Mouse (Mus musculus): ENCODE measurements around the gene Poll.

Poll gene

DNA sequence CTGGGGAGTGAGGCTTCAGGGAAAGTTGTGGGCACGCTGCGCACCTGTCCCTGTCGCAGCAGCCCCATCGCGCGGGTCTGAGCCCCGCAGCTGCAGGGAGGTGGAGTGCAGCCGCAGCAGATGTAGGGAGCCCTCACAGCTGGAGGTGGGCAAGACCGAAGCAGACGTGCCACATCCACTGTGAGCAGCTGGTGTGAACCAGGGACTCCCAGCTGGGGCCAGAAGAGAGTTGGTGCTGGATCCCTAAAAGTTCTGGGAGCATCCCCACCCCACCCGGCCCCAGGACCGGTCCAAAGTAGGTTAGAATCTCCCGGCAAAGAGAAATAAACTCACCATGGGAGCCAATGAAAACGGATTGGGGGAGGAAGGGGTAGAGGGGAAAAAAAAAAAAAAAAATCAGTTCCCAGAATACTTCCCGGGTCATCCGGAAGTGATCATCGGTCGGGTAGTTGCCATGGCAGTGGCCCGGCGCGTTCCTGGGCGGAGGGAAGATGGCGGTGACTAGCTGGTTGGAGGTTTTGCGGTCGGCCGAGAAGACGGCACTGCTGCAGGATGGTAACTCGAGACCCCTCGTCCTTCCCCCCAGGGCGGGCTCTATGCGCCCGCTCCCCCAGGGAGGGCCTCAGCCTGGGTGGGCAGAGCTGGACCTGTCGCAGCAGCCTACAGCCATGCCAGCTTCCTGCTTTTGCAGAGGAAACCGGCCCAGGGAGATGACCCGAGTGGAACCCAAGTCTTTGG lies at the start of gene Poll, which contains the start of gene Gm17018:
TSS of gene Poll (minus strand) at position 379 of the 738 bp plus-strand sequence.
TSS of gene Gm17018 (plus strand) at position 463 of the 738 bp plus-strand sequence.
- no peak for DNase-seq (ENCODE audit: low spot score)

DNA sequence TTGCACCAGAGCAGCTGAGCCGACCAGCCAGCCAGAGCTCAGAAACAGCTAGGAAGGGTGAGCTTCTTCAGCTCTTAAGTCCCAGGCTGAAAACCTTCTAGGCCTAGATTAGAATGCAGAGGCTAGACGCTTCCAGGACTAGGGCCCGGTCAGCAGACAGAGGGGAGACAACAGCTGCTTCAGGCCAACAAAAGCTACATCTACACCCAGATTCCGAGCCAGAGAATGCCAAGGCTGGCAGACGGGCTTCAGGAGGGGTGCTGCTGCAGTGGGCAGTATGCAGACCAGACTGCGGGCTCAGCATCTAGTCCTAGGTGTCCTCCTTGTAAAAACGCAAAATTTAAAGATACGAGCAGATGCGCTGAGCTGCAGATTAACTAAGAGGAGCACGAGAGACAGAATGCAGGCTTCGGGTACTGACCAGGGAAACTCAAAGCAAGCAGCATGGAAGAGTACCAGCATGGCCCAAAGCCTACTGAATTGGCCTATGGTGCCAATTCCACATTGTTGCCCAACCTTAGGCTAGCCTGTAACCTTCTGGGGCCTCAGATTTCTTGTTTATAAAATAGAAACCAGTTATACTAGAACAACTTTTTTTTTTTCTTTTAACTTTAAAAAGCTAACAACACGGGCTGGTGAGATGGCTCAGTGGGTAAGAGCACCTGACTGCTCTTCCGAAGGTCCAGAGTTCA lies 48.5 kb upstream of the Poll start:
- no peak for DNase-seq (ENCODE audit: low spot score)

- DNase-seq (ENCODE audit: low spot score) = no peak
Observed at GRCm38 (mm10) chr19:45607479-45607878, 47.1 kb upstream of the Poll start.

DNA sequence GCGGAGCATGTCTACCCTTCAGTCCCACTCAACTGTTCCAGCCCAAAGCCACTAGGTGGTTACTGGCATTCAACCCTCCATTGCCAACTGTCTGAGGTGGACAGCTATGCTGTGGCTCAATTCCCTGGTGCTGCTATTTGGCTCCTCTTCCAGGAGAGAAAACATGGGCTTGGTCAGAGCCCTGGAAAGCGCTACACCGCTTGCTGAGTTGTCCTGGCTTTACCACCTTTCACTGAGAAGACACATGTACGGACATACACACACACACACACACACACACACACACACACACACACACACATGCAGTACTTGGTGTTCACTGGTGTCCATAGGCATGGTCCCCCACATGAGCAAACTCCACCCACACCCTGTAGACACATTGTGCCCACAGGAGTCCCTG lies 46.4 kb upstream of the Poll start:
- no peak for DNase-seq (ENCODE audit: low spot score)

DNA sequence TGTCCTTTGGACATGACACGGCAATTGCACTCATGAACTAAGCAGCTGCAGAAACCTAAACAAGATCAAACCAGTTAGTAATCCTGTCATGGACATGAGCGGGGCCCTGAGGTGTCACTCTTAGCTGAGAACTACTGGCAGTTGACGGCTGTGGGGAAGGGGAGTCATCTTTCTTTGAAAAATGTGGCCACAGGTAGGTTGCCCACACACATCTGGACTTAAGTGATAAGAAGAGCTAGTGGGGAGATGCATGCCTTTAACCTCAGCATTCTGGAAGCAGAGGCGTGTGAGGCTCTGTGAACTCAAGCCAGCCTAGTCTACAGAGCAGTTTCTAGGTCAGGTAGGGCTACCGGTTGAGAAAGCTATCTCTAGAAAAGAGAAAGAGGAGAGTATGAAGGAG lies 42.3 kb upstream of the Poll start:
- DNase-seq (ENCODE audit: low spot score) = no peak

DNA sequence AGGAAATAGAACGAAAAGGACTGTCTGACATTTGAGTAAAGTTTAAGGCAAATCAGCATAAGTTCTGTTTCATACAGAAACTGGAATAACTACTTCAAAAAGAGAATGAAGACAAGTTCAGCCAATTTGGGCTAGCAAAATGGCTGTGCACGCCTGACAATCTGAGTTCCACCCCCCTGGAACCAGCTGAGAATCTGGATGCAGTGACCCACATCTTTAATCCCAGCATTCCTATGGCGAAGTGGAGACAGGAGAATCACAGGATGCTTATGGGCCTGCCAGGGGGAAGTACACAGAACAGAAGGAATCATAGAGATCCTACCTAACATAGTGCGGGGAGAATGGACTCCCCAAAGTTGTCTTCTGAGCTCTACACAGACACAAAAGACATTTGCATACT lies 36.8 kb upstream of the Poll start:
- no peak for DNase-seq (ENCODE audit: low spot score)

DNA sequence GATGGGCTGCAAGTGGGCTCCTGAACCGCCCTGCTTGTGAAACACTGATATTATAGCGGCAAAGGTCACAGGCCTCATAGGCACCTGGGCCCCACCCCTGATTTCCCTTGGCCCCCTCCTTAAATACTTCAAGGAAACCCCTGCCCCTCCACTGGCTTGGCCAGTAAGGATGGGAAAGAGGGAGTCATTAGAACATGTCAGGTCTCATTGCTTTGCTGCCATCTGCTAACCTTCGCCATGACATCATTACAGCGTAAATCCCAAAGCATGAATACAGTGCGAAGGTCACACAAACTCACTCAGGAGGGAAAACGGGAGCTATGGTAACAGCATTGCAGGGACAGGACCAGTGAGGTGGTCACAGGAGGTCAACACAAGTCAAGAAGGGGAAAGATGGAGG lies 36.1 kb upstream of the Poll start:
- DNase-seq (ENCODE audit: low spot score) = no peak

- no peak for DNase-seq (ENCODE audit: low spot score)
Observed at GRCm38 (mm10) chr19:45596019-45596418, 35.7 kb upstream of the Poll start.

DNA sequence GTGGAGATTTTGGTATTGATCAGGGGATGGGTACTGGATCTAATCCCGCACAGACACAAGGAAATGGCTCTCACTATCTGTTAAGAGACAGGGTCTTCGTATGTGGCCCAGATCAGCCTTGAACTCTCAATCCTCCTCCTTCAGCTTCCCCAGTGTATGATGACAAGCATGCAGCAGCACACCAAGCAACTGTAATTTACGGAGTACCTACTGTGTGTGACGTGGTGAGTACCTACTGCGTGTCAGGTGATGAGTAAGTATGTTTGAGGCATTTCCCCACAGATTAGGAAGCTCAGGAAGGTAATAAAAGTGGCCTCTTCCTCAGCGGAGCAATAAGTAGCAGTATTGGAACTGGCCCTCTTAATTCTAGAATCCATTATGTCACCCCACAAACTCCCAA lies 35.1 kb upstream of the Poll start:
- no peak for DNase-seq (ENCODE audit: low spot score)

DNA sequence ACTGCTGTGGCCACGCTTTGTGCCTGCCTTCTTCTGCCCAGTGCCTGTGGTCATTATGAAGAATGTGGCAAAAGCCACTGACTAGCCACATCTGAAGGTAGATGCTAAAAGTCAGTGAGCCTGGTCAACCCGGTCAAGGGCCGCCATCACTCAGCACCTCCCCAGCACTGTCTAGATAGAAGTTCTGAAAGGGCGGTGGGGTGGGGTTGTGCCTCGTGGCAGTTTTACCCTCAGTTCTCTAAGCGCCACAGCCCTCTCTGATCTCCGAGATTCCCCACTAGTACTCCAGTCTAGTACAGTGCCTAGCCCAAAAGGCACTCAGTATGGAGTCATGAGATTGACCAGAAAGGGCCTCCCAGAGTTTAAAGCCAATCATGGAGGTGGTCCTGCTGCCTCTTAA lies 33.7 kb upstream of the Poll start:
- no peak for DNase-seq (ENCODE audit: low spot score)

DNA sequence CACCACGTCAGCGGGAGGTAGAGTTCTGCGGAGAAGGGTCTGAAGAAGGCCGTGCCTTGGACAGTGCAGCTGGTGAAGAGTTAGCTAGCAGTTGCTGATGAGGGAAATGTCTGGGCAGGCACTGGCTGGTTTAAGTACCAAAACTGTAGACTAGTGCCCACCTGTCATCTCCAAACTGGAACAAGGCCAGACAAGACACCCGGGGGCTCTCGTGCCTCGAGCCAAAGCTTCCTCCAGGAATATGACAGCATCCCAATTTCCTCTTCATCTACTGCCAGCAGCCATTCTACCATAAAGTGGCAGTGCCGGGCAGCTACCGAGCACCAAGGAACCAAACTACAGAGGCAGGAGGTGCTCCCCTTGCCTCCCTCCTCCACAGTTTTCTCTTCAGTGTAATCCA lies 32.6 kb upstream of the Poll start:
- DNase-seq (ENCODE audit: low spot score) = no peak

DNA sequence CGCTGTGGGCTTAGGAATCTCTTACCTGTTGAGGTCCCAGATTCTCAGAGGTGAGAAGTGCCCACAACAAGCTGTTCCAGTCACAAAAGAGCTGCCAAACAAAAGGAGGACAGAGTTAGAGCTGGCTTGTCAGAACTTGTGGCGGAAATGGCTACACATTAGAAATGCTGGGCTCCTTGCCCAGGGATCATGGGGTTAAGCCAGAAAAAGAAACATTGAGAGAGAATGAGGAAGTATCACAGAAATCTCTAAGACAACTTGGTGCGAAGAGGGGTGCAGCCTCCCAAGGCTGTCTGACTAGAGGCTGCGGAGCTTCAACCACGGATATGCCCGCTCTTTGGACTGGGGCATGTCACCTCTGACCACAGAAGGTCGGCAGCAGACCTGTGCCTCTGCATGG lies 31.4 kb upstream of the Poll start:
- no peak for DNase-seq (ENCODE audit: low spot score)

- DNase-seq (ENCODE audit: low spot score) = no peak
Observed at GRCm38 (mm10) chr19:45589761-45590160, 29.4 kb upstream of the Poll start.

DNA sequence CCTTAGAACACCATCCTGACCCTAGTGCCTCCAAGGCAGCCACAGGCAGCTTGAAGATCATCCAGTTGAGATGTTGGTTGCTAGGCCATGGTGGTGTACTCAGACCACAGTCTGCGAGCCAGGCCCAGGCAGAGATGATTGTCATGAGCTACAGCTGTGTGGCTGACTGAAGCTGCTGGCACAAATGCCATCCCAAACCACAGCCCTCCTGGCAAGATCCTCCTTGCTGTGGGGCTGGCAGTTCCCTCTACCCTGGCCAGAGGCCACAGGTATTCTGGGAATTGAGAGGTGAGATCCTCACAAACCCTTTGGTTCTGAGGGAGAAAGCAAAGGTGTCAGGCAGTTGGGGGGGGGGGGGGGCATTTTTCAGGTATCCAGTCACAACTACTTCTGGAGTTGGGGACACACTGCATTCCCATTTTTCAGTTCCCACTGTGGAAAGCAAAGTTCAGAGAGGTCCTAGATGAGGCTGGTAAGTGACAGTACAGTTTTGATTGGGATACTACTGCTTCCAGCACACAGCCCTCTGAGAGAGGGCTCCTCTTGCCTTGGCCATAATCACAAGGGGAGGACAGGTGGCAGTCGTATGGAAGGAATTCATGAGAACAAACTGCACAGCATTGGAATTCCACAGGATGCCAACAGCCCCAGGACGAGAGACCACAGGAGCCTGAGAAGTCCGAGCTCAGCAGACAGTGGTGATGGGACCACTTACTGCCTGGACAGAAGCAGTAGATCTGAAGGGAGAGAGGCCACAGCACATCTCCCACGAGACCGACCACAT lies 27.4 kb upstream of the Poll start:
- no peak for DNase-seq (ENCODE audit: low spot score)

GRCm38 (mm10) chr19:45586850-45587249 lies 26.5 kb upstream of the Poll start:
- no peak for DNase-seq (ENCODE audit: low spot score)

GRCm38 (mm10) chr19:45584856-45585620 lies 24.7 kb upstream of the Poll start:
- no peak for DNase-seq (ENCODE audit: low spot score)

- DNase-seq (ENCODE audit: low spot score) = no peak
Observed at GRCm38 (mm10) chr19:45583136-45583535, 22.8 kb upstream of the Poll start.

- no peak for DNase-seq (ENCODE audit: low spot score)
Observed at GRCm38 (mm10) chr19:45582161-45582560, 21.8 kb upstream of the Poll start.

- no peak for DNase-seq (ENCODE audit: low spot score)
Observed at GRCm38 (mm10) chr19:45581257-45581656, 20.9 kb upstream of the Poll start.

GRCm38 (mm10) chr19:45580235-45580634 lies 19.9 kb upstream of the Poll start:
- DNase-seq (ENCODE audit: low spot score) = no peak

DNA sequence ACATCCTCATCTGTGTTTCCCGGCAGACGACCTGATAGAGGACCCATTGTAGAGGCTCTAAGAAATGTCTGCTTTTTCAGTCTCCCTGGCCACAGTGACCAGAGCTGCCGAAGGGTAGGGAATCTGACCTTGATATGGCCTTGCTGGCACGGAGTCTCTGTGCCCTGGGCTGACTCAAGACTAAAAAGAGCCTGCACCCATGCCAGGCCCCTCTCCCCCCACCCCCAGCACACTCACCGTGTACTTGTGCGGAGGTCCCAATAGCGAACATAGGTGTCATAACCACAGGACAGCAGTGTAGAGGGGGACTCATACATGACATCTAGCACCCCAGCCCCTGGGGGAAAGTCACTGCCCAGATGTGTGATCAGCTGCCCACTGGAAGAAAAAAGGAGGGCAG lies 19.1 kb upstream of the Poll start:
- DNase-seq (ENCODE audit: low spot score) = no peak

DNA sequence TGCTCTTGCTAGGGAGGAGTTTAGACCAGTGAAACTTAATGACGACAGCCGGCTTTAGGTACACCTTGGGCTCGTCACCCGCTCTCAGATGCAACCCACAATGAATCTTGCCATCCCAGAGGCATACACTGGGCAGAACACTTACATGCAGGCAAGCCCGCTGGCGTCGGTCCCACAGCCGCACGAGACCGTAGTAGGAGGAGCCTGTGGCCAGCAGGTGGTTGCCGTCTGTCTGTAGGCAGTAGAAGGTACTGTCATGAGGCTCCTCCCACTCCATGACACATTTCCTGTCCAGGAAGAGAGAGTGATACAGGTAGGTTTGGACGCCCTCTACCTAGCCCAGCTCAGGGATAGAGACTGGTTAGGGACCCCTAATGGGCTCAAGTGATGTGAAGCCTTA lies 18.6 kb upstream of the Poll start:
- no peak for DNase-seq (ENCODE audit: low spot score)

Data from layer of hippocampus, adult 9-10 months (tissue).